ENCODE assay signal across 8 mouse cellular contexts in the genomic region with DNA sequence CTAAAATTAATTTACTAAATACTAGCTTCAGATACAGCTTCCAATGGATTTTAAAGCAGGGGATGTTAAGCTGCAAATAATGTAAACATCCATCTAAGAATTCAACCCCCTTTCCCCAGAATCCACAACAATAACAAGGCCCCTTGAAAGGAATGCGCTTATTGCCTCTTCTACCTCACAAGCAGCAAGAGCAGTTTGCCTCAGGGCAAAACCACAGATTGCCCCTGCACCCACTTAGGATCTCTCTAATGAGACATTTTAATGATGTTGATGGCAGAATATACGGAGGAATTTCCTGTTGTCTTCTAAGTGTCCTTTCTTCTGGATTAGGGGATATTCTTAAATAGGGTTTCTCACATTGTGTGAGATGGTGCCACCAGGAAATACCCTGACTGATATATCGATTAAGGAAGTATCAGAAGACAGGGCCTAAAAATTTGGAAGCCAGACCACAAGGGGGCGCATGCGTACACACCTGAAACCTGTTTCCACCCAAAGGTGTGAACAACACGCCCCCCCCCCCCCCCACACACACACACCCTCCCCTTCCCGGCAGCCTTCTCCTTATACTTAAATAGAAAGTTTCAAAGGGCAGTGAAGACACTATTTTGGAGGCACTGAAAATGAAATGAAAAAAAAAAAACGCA. TPM values are rescaled to one million over a fixed set of nuclear protein-coding genes. Genes with fewer than 3 reads are reported as not detected.
DNase-seq lines count a peak whose midpoint lies in the region; ATAC-seq and TF ChIP-seq lines count a peak whose summit lies in the region.

No protein-coding gene starts in this region.

- H3K27me3 ChIP-seq in forebrain, embryonic 10.5 days (ENCODE audit: poor library complexity, severe bottlenecking) = no peaks in the 10 kb centered on the region
- H3K27me3 ChIP-seq in forebrain, embryonic 16.5 days (replicated peaks; ENCODE audit: control insufficient read depth, insufficient read depth, low read length) = no peaks in the 10 kb centered on the region
- H3K27me3 ChIP-seq in embryonic facial prominence, embryonic 14.5 days (replicated peaks; ENCODE audit: control insufficient read depth, insufficient read depth, low read length) = no peaks in the 10 kb centered on the region
- H3K27me3 ChIP-seq in stomach, postnatal 0 days (ENCODE audit: control insufficient read depth, insufficient read depth, low read length) = no peaks in the 10 kb centered on the region

- DNase-seq in forebrain, embryonic 10.5 days (ENCODE audit: extremely low spot score, low spot score) = peak; percentile 18
- peak; percentile 47 for DNase-seq in testis, postnatal 10 days (ENCODE audit: low spot score)
- DNase-seq in testis, postnatal 14 days (ENCODE audit: low spot score) = no peak
- peak; percentile 56 for DNase-seq in embryonic facial prominence, embryonic 14.5 days (ENCODE audit: low spot score)
- peak; percentile 17 for DNase-seq in stomach, postnatal 0 days (ENCODE audit: low spot score)
- no peak for DNase-seq in gastrocnemius, postnatal 4 days (ENCODE audit: low spot score in 2 of 2)
- no peak for DNase-seq in adipocyte (ENCODE audit: low spot score)

- peak; percentile 48 for TF ChIP-seq CTCF in stomach, postnatal 0 days (IDR thresholded peaks at IDR 0.05; ENCODE audit: low read depth)

- no peak overlapping the region for H3K9ac ChIP-seq in forebrain, embryonic 16.5 days (replicated peaks; ENCODE audit: low read depth, low read length)
- peak overlapping the region; percentile 30 for H3K9ac ChIP-seq in embryonic facial prominence, embryonic 14.5 days (ENCODE audit: low read depth, low read length)
- no peak overlapping the region for H3K9ac ChIP-seq in stomach, postnatal 0 days (ENCODE audit: low read length)

- H3K36me3 ChIP-seq in forebrain, embryonic 10.5 days (replicated peaks) = 0 out of 2 replicates have a peak, but pooled peaks cover 4% of the 10 kb centered on the region
- H3K36me3 ChIP-seq in forebrain, embryonic 16.5 days (ENCODE audit: control insufficient read depth, insufficient read depth) = no peaks in the 10 kb centered on the region
- peaks cover 31% of the 10 kb centered on the region for H3K36me3 ChIP-seq in embryonic facial prominence, embryonic 14.5 days (ENCODE audit: control insufficient read depth, insufficient read depth, low read length)
- peaks cover 2% of the 10 kb centered on the region; the same call in 1 of the 2 replicates for H3K36me3 ChIP-seq in stomach, postnatal 0 days (ENCODE audit: control insufficient read depth, insufficient read depth, low read length)

- H3K4me2 ChIP-seq in forebrain, embryonic 16.5 days (ENCODE audit: low read length) = no peak overlapping the region
- H3K4me2 ChIP-seq in embryonic facial prominence, embryonic 14.5 days (ENCODE audit: low read depth, low read length) = peak overlapping the region; percentile 51
- H3K4me2 ChIP-seq in stomach, postnatal 0 days (replicated peaks; ENCODE audit: low read depth) = peak overlapping the region; percentile 35

- ATAC-seq in forebrain, embryonic 16.5 days = no peak
- ATAC-seq in embryonic facial prominence, embryonic 14.5 days (ENCODE audit: low read depth) = no peak
- ATAC-seq in stomach, postnatal 0 days (ENCODE audit: low FRiP score, low TSS enrichment) = no peak

- no peak overlapping the region for H3K27ac ChIP-seq in forebrain, embryonic 10.5 days
- no peak overlapping the region for H3K27ac ChIP-seq in forebrain, embryonic 16.5 days (ENCODE audit: low read length)
- H3K27ac ChIP-seq in embryonic facial prominence, embryonic 14.5 days (replicated peaks; ENCODE audit: low read depth, low read length) = peak overlapping the region; percentile 94
- H3K27ac ChIP-seq in stomach, postnatal 0 days (replicated peaks) = no peak overlapping the region

- no peak overlapping the region for H3K4me3 ChIP-seq in forebrain, embryonic 10.5 days
- no peak overlapping the region for H3K4me3 ChIP-seq in forebrain, embryonic 16.5 days (replicated peaks; ENCODE audit: low read length)
- peak overlapping the region; percentile 39 for H3K4me3 ChIP-seq in embryonic facial prominence, embryonic 14.5 days (ENCODE audit: low read depth, low read length)
- H3K4me3 ChIP-seq in stomach, postnatal 0 days (ENCODE audit: low read depth, low read length) = no peak overlapping the region; the same call in 1 of the 2 replicates

- 53% methylated on average over 8 of the region's 8 CpGs for WGBS in forebrain, embryonic 10.5 days
- 51% methylated on average over 8 of the region's 8 CpGs for WGBS in forebrain, embryonic 16.5 days
- 43% methylated on average over 8 of the region's 8 CpGs for WGBS in embryonic facial prominence, embryonic 14.5 days
- 61% methylated on average over 8 of the region's 8 CpGs for WGBS in stomach, postnatal 0 days

- TF ChIP-seq EP300 in stomach, postnatal 0 days (optimal IDR thresholded peaks at IDR 0.05) = no peak

- no peaks in the 10 kb centered on the region for H3K9me3 ChIP-seq in forebrain, embryonic 10.5 days
- no peaks in the 10 kb centered on the region for H3K9me3 ChIP-seq in forebrain, embryonic 16.5 days (ENCODE audit: control insufficient read depth, low read length)
- peaks cover 8% of the 10 kb centered on the region; the same call in 1 of the 2 replicates for H3K9me3 ChIP-seq in embryonic facial prominence, embryonic 14.5 days (ENCODE audit: control insufficient read depth, low read length)
- no peaks in the 10 kb centered on the region for H3K9me3 ChIP-seq in stomach, postnatal 0 days (ENCODE audit: control insufficient read depth, low read length)

- H3K4me1 ChIP-seq in forebrain, embryonic 10.5 days = peaks cover 10% of the 10 kb centered on the region
- H3K4me1 ChIP-seq in forebrain, embryonic 16.5 days (replicated peaks; ENCODE audit: control insufficient read depth, insufficient read depth, low read length) = peaks cover 3% of the 10 kb centered on the region
- H3K4me1 ChIP-seq in embryonic facial prominence, embryonic 14.5 days (ENCODE audit: control insufficient read depth, insufficient read depth, low read length) = peaks cover 17% of the 10 kb centered on the region; the same call in 1 of the 2 replicates
- H3K4me1 ChIP-seq in stomach, postnatal 0 days (replicated peaks; ENCODE audit: control insufficient read depth, insufficient read depth) = no peaks in the 10 kb centered on the region

RNA-seq across cellular contexts. Expression of gene Lum, which starts 2.7 kb away (rescaled TPM):
- polyA plus RNA-seq in forebrain, embryonic 10.5 days (2016; fragmentation: Nextera tagmentation; extraction: Ambion mirVana) = 49.1 and 52.8 TPM in 2 replicates
- 11.9 and 22.6 TPM in 2 replicates for polyA plus RNA-seq in forebrain, embryonic 16.5 days (2015; fragmentation: Nextera tagmentation; extraction: Ambion mirVana)
- polyA plus RNA-seq in embryonic facial prominence, embryonic 14.5 days (2014; fragmentation: Nextera tagmentation; extraction: Ambion mirVana) = 568 and 584 TPM in 2 replicates
- polyA plus RNA-seq in stomach, postnatal 0 days (2015; fragmentation: Nextera tagmentation; extraction: Ambion mirVana) = 143 and 155 TPM in 2 replicates
- 100 to 1,000 TPM in 1 of 2 experiments, 10 to 100 TPM in 1; 92.8 to 118 TPM for total RNA-seq in gastrocnemius, postnatal 4 days (2021)

RNA-seq across cellular contexts. Expression of gene Kera, which starts 39.1 kb away (rescaled TPM):
- not detected in 2 replicates for polyA plus RNA-seq in forebrain, embryonic 10.5 days (2016; fragmentation: Nextera tagmentation; extraction: Ambion mirVana)
- 0.14 TPM in 1 of 2 replicates, not detected in the other for polyA plus RNA-seq in forebrain, embryonic 16.5 days (2015; fragmentation: Nextera tagmentation; extraction: Ambion mirVana)
- 21.6 and 22.0 TPM in 2 replicates for polyA plus RNA-seq in embryonic facial prominence, embryonic 14.5 days (2014; fragmentation: Nextera tagmentation; extraction: Ambion mirVana)
- polyA plus RNA-seq in stomach, postnatal 0 days (2015; fragmentation: Nextera tagmentation; extraction: Ambion mirVana) = 0.35 TPM in 2 replicates
- 10 to 100 TPM; 39.1 to 70.1 TPM for total RNA-seq in gastrocnemius, postnatal 4 days (2021)

Comparison
In these comparisons a context has a peak if more than half of its experiments do, and no peak if none do; other contexts are left out.
1. DNase-seq: peak in forebrain, embryonic 10.5 days (single experiment), testis, postnatal 10 days (single experiment), embryonic facial prominence, embryonic 14.5 days (single experiment) and stomach, postnatal 0 days (single experiment); none in testis, postnatal 14 days (single experiment), gastrocnemius, postnatal 4 days (0 of 2) and adipocyte (single experiment).
2. RNA of gene Kera, which starts 39.1 kb away (polyA plus RNA-seq): 21.6 to 22.0 TPM in embryonic facial prominence, embryonic 14.5 days; 0.35 TPM in stomach, postnatal 0 days, not detected in forebrain, embryonic 10.5 days and 0.14 TPM in forebrain, embryonic 16.5 days; every median in the first group is over 10 times any median in the second.